Mouse (Mus musculus) adrenal gland, adult 2 months (tissue): ENCODE data around the gene Gja8. TPM values are rescaled to one million over a fixed set of nuclear protein-coding genes. Genes with fewer than 3 reads are reported as not detected.

Experiments used
- DNase-seq: peaks from one replicate; pipeline ENCODE4 v3.0.0; 2021
- polyA plus RNA-seq: library from polyadenylated mRNA; depleted of rRNA; stranded (reverse); fragments of >200 nt; gene quantifications from 2 replicates; pipeline ENCODE4 v1.2.3, GENCODE M21; 2012; rRNA removed
- total RNA-seq, 2 experiments: library from RNA; stranded (reverse); gene quantifications; 2 replicates each; pipeline ENCODE4 v1.2.3; 2021

Gja8 gene
- total and polyA plus RNA-seq, 3 experiments, result not detected

- DNase-seq, result no peak
These were observed 46.3 kb downstream of the Gja8 start for GRCm38 (mm10) chr3:96879536-96879935.

- DNase-seq, result no peak
These were observed 50.8 kb downstream of the Gja8 start for GRCm38 (mm10) chr3:96874808-96875571.

GRCm38 (mm10) chr3:96872501-96872900 is 53.3 kb downstream of the Gja8 start:
- DNase-seq, result no peak

- DNase-seq, result no peak
These were observed 54.8 kb downstream of the Gja8 start for GRCm38 (mm10) chr3:96871070-96871469.

- no peak for DNase-seq
These were observed 55.5 kb downstream of the Gja8 start for GRCm38 (mm10) chr3:96870270-96870669.

GRCm38 (mm10) chr3:96869091-96869490 is 56.7 kb downstream of the Gja8 start:
- DNase-seq, result no peak

GRCm38 (mm10) chr3:96868566-96868965 is 57.3 kb downstream of the Gja8 start:
- DNase-seq, result no peak

- no peak for DNase-seq
These were observed 58.0 kb downstream of the Gja8 start for GRCm38 (mm10) chr3:96867863-96868262.

Other genes with a start within 250 kb of the Gja8 start
- gene Pias3, start 229.6 kb downstream of the Gja8 start, total RNA-seq, result 10 to 100 TPM; 20.3 to 24.5 TPM
- 38.9 and 43.9 TPM in 2 replicates for gene Pias3, start 229.6 kb downstream of the Gja8 start, polyA plus RNA-seq
- gene Nudt17, start 217.5 kb downstream of the Gja8 start, total RNA-seq, result 1 to 10 TPM in 1 of 2 experiments, under 1 TPM in 1; 0.95 to 1.1 TPM
- gene Nudt17, start 217.5 kb downstream of the Gja8 start, polyA plus RNA-seq, result 2.3 and 2.5 TPM in 2 replicates
- 10 to 100 TPM; 28.9 to 32.8 TPM for gene Polr3c, start 198.4 kb downstream of the Gja8 start, total RNA-seq
- 14.1 and 19.9 TPM in 2 replicates for gene Polr3c, start 198.4 kb downstream of the Gja8 start, polyA plus RNA-seq
- gene Rnf115, start 198.4 kb downstream of the Gja8 start, total RNA-seq, result 10 to 100 TPM; 39.4 to 46.5 TPM
- 9.9 and 12.5 TPM in 2 replicates for gene Rnf115, start 198.4 kb downstream of the Gja8 start, polyA plus RNA-seq
- under 1 TPM; 0.26 to 0.35 TPM for gene Pdzk1, start 96.7 kb downstream of the Gja8 start, total RNA-seq
- gene Pdzk1, start 96.7 kb downstream of the Gja8 start, polyA plus RNA-seq, result not detected in 2 replicates
- gene Cd160, start 96.7 kb downstream of the Gja8 start, total RNA-seq, result not detected
- 0.18 TPM in 1 of 2 replicates, not detected in the other for gene Cd160, start 96.7 kb downstream of the Gja8 start, polyA plus RNA-seq
- 1 to 10 TPM; 1.7 to 2.1 TPM for gene Gja5, start 21.3 kb downstream of the Gja8 start, total RNA-seq
- 1.4 and 1.6 TPM in 2 replicates for gene Gja5, start 21.3 kb downstream of the Gja8 start, polyA plus RNA-seq
- 10 to 100 TPM; 27.9 to 34.4 TPM for gene Gpr89, start 20.7 kb downstream of the Gja8 start, total RNA-seq
- 8.6 and 10.7 TPM in 2 replicates for gene Gpr89, start 20.7 kb downstream of the Gja8 start, polyA plus RNA-seq
- gene Acp6, start 232.8 kb upstream of the Gja8 start, total RNA-seq, result 10 to 100 TPM; 42.1 to 50.0 TPM
- 47.8 and 49.4 TPM in 2 replicates for gene Acp6, start 232.8 kb upstream of the Gja8 start, polyA plus RNA-seq